Mouse (Mus musculus) cerebellum, adult 2 months (tissue): ENCODE data around the gene Csnk2b.
"Not testable (repeated sequence)": the region's sequence is repeated elsewhere in the genome, so short reads cannot be mapped to it uniquely, and the experiment has no call there.

Experiments used
- CTCF ChIP-seq: fragments of 200-500 bp; IDR thresholded peaks from 2 replicates; pipeline ENCODE4 v1.5.1; 2011; ENCODE audit warnings: low read depth, mild to moderate bottlenecking, control low read depth, low read length, moderate library complexity, borderline replicate concordance; ENCODE audit not compliant: insufficient read depth
- POLR2A ChIP-seq: fragments of 200-500 bp; IDR thresholded peaks from 2 replicates; pipeline ENCODE4 v1.6.1; 2011; ENCODE audit warnings: low read length, control low read depth, borderline replicate concordance; ENCODE audit not compliant: insufficient read depth

DNA sequence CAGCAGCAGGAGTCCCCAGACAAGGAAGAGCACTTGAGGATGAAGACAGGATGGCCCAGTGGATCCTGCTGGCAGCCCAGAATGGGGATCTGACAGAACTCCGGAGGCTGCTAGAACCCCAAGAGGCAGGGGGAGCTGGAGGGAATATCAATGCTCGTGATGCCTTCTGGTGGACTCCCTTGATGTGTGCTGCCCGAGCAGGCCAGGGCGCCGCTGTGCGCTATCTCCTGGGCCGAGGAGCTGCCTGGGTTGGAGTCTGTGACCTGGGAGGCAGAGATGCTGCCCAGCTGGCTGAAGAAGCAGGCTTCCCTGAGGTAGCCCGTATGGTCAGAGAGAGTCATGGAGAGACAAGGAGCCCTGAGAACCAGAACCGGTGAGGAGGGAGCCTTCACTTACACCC, 1.4 kb upstream of the Csnk2b start:
- not testable (repeated sequence) for TF ChIP-seq CTCF, POLR2A
